Mouse (Mus musculus): ENCODE data around the gene Ndufv3.

- TF ChIP-seq CTCF (IDR thresholded peaks at IDR 0.05; ENCODE audit: borderline replicate concordance, insufficient read depth, low read depth, low read length): no peak
- TF ChIP-seq POLR2A (IDR thresholded peaks at IDR 0.05; ENCODE audit: borderline replicate concordance, insufficient read depth, low read length): no peak
Measured at GRCm38 (mm10) chr17:31547974-31548373, 28.1 kb downstream of the Ndufv3 start.

Data from cerebellum, adult 2 months (tissue).